10 mouse cellular contexts compared by ENCODE assay signal in the genomic region with DNA sequence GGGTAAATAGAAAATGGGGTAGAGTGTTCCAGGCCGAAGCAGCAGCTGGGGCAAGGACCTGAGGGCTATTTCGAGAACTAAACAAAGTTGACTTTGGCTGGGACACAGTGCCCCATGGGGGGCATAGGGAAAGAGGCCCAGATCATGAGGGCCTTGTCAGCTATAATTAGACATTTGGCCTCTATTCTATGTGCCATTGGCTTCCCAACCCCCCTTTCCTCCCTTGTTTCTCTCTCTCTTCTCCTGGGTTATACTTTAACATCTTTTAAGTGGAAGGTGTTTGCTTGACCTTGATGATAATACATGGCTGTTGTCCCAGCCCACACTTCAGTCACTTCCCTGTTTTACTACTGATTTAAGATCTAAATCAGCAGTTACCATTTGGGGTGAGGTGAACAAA.
DNase-seq lines count a peak whose midpoint lies in the region; ATAC-seq and TF ChIP-seq lines count a peak whose summit lies in the region.
"Had no signal": no experiment of that assay in that cellular context is flagged by ENCODE, and none has a peak within 500 bp of the region (broad histone marks: within the 10 kb centered on the region; RNA-seq: fewer than 3 reads in every experiment).

No protein-coding gene starts in this region.

- H3K36me3 ChIP-seq in liver, adult 2 months (ENCODE audit: control insufficient read depth, insufficient read depth, low read length) = no peaks in the 10 kb centered on the region
- H3K36me3 ChIP-seq in liver, embryonic 12.5 days = no peaks in the 10 kb centered on the region
- H3K36me3 ChIP-seq in heart, embryonic 16.5 days (ENCODE audit: control insufficient read depth, insufficient read depth) = no peaks in the 10 kb centered on the region
- H3K36me3 ChIP-seq in kidney, postnatal 0 days (ENCODE audit: insufficient read depth, low read length) = no peaks in the 10 kb centered on the region
- no peaks in the 10 kb centered on the region for H3K36me3 ChIP-seq in stomach, embryonic 15.5 days
- no peaks in the 10 kb centered on the region for H3K36me3 ChIP-seq in forebrain, embryonic 15.5 days
- H3K36me3 ChIP-seq in hindbrain, embryonic 10.5 days = no peaks in the 10 kb centered on the region
- H3K36me3 ChIP-seq: hindbrain, embryonic 15.5 days; limb, embryonic 13.5 days had no signal

- no peak overlapping the region for H3K4me3 ChIP-seq in liver, adult 2 months (ENCODE audit: insufficient read depth, low read depth, low read length)
- no peak overlapping the region for H3K4me3 ChIP-seq in liver, embryonic 12.5 days
- H3K4me3 ChIP-seq in heart, embryonic 16.5 days (ENCODE audit: low read length) = no peak overlapping the region
- H3K4me3 ChIP-seq in kidney, postnatal 0 days (replicated peaks; ENCODE audit: low read depth, low read length) = no peak overlapping the region
- H3K4me3 ChIP-seq in stomach, embryonic 15.5 days (replicated peaks) = no peak overlapping the region
- H3K4me3 ChIP-seq in forebrain, embryonic 15.5 days = no peak overlapping the region
- no peak overlapping the region for H3K4me3 ChIP-seq in hindbrain, embryonic 10.5 days
- H3K4me3 ChIP-seq: hindbrain, embryonic 15.5 days; limb, embryonic 13.5 days had no signal

- H3K4me2 ChIP-seq in liver, embryonic 12.5 days = no peak overlapping the region
- H3K4me2 ChIP-seq in heart, embryonic 16.5 days (ENCODE audit: low read depth, low read length) = no peak overlapping the region
- H3K4me2 ChIP-seq in kidney, postnatal 0 days (ENCODE audit: low read length) = no peak overlapping the region
- no peak overlapping the region for H3K4me2 ChIP-seq in stomach, embryonic 15.5 days
- no peak overlapping the region for H3K4me2 ChIP-seq in forebrain, embryonic 15.5 days (replicated peaks)
- H3K4me2 ChIP-seq: hindbrain, embryonic 15.5 days; limb, embryonic 13.5 days had no signal

- no peak for ATAC-seq in liver, embryonic 12.5 days
- ATAC-seq in heart, embryonic 16.5 days (replicated peaks; ENCODE audit: extremely low read depth, insufficient read depth, low FRiP score) = peak; percentile 73
- ATAC-seq in kidney, postnatal 0 days (replicated peaks; ENCODE audit: low FRiP score, low read depth) = no peak
- ATAC-seq in stomach, embryonic 15.5 days (ENCODE audit: insufficient read depth, low FRiP score, low read depth) = peak; percentile 73
- ATAC-seq in forebrain, embryonic 15.5 days (replicated peaks) = no peak

- peak; percentile 90 for DNase-seq in liver, adult 2 months (ENCODE audit: extremely low read depth, low read depth, low spot score)
- no peak for DNase-seq in kidney, postnatal 0 days (ENCODE audit: low spot score)
- DNase-seq in frontal cortex, adult 2 months (ENCODE audit: extremely low spot score in 1 of 2, low spot score in 1 of 2) = no peak
- no peak for DNase-seq in hindbrain, embryonic 10.5 days (ENCODE audit: low spot score)

- no peak for TF ChIP-seq CTCF in liver, adult 2 months (IDR thresholded peaks at IDR 0.05; ENCODE audit: low read depth, low read length)
- no peak for TF ChIP-seq CTCF in kidney, postnatal 0 days (IDR thresholded peaks at IDR 0.05; ENCODE audit: low read depth)

- H3K9ac ChIP-seq in liver, adult 2 months (ENCODE audit: low read depth, low read length) = no peak overlapping the region
- H3K9ac ChIP-seq in liver, embryonic 12.5 days = no peak overlapping the region
- H3K9ac ChIP-seq in heart, embryonic 16.5 days (ENCODE audit: low read length) = no peak overlapping the region
- no peak overlapping the region for H3K9ac ChIP-seq in kidney, postnatal 0 days (ENCODE audit: low read depth, low read length)
- no peak overlapping the region for H3K9ac ChIP-seq in stomach, embryonic 15.5 days
- H3K9ac ChIP-seq in forebrain, embryonic 15.5 days (replicated peaks) = no peak overlapping the region
- H3K9ac ChIP-seq: hindbrain, embryonic 15.5 days; limb, embryonic 13.5 days had no signal

- no peaks in the 10 kb centered on the region for H3K27me3 ChIP-seq in liver, adult 2 months (ENCODE audit: control insufficient read depth, insufficient read depth, low read length)
- no peaks in the 10 kb centered on the region for H3K27me3 ChIP-seq in liver, embryonic 12.5 days (replicated peaks)
- H3K27me3 ChIP-seq in heart, embryonic 16.5 days (ENCODE audit: control insufficient read depth, insufficient read depth, low read length) = no peaks in the 10 kb centered on the region
- no peaks in the 10 kb centered on the region for H3K27me3 ChIP-seq in kidney, postnatal 0 days (ENCODE audit: insufficient read depth, low read length)
- no peaks in the 10 kb centered on the region for H3K27me3 ChIP-seq in stomach, embryonic 15.5 days (replicated peaks)
- no peaks in the 10 kb centered on the region for H3K27me3 ChIP-seq in forebrain, embryonic 15.5 days
- no peaks in the 10 kb centered on the region for H3K27me3 ChIP-seq in hindbrain, embryonic 10.5 days (ENCODE audit: insufficient read depth, poor library complexity, severe bottlenecking)
- H3K27me3 ChIP-seq: hindbrain, embryonic 15.5 days; limb, embryonic 13.5 days had no signal

- no peaks in the 10 kb centered on the region for H3K79me2 ChIP-seq in liver, adult 2 months (ENCODE audit: control insufficient read depth, insufficient read depth, low read length)

- WGBS in liver, adult 2 months = 26% methylated on average over 2 of the region's 2 CpGs
- WGBS in liver, embryonic 12.5 days (ENCODE audit: insufficient replicate concordance) = 52% methylated on average over 2 of the region's 2 CpGs
- 31% methylated on average over 2 of the region's 2 CpGs for WGBS in heart, embryonic 16.5 days
- WGBS in kidney, postnatal 0 days = 54% methylated on average over 2 of the region's 2 CpGs
- WGBS in stomach, embryonic 15.5 days = 64% methylated on average over 2 of the region's 2 CpGs
- 97% methylated on average over 2 of the region's 2 CpGs for WGBS in forebrain, embryonic 15.5 days
- WGBS in hindbrain, embryonic 10.5 days = 92% methylated on average over 2 of the region's 2 CpGs

- no peak overlapping the region for H3K27ac ChIP-seq in liver, adult 2 months (replicated peaks; ENCODE audit: insufficient read depth, low read depth, low read length)
- H3K27ac ChIP-seq in liver, embryonic 12.5 days = no peak overlapping the region
- H3K27ac ChIP-seq in heart, embryonic 16.5 days (ENCODE audit: low read length) = no peak overlapping the region
- peak overlapping the region; percentile 27; the same call in 1 of the 2 replicates for H3K27ac ChIP-seq in kidney, postnatal 0 days
- no peak overlapping the region for H3K27ac ChIP-seq in stomach, embryonic 15.5 days
- no peak overlapping the region for H3K27ac ChIP-seq in forebrain, embryonic 15.5 days (replicated peaks)
- no peak overlapping the region for H3K27ac ChIP-seq in hindbrain, embryonic 10.5 days
- H3K27ac ChIP-seq: hindbrain, embryonic 15.5 days; limb, embryonic 13.5 days had no signal

- H3K4me1 ChIP-seq in liver, adult 2 months (ENCODE audit: control insufficient read depth, insufficient read depth, low read length) = peaks cover 4% of the 10 kb centered on the region
- peaks cover 8% of the 10 kb centered on the region for H3K4me1 ChIP-seq in liver, embryonic 12.5 days
- peaks cover 15% of the 10 kb centered on the region for H3K4me1 ChIP-seq in heart, embryonic 16.5 days (ENCODE audit: control insufficient read depth, insufficient read depth, low read length)
- H3K4me1 ChIP-seq in kidney, postnatal 0 days (replicated peaks; ENCODE audit: insufficient read depth, low read length) = peaks cover 15% of the 10 kb centered on the region
- peaks cover 9% of the 10 kb centered on the region; the same call in 1 of the 2 replicates for H3K4me1 ChIP-seq in stomach, embryonic 15.5 days
- 0 out of 2 replicates have a peak, but pooled peaks cover under 1% of the 10 kb centered on the region for H3K4me1 ChIP-seq in forebrain, embryonic 15.5 days
- 0 out of 2 replicates have a peak, but pooled peaks cover 2% of the 10 kb centered on the region for H3K4me1 ChIP-seq in hindbrain, embryonic 10.5 days (replicated peaks)

- no peak for TF ChIP-seq POLR2A in liver, adult 2 months (IDR thresholded peaks at IDR 0.05; ENCODE audit: extremely low read depth, insufficient read depth, low read length)

- H3K9me3 ChIP-seq in liver, embryonic 12.5 days (replicated peaks) = no peaks in the 10 kb centered on the region
- no peaks in the 10 kb centered on the region for H3K9me3 ChIP-seq in heart, embryonic 16.5 days (replicated peaks; ENCODE audit: control insufficient read depth, low read length)
- H3K9me3 ChIP-seq in kidney, postnatal 0 days (replicated peaks; ENCODE audit: low read length) = no peaks in the 10 kb centered on the region
- no peaks in the 10 kb centered on the region for H3K9me3 ChIP-seq in stomach, embryonic 15.5 days
- H3K9me3 ChIP-seq in forebrain, embryonic 15.5 days = no peaks in the 10 kb centered on the region
- no peaks in the 10 kb centered on the region for H3K9me3 ChIP-seq in hindbrain, embryonic 10.5 days
- H3K9me3 ChIP-seq: hindbrain, embryonic 15.5 days; limb, embryonic 13.5 days had no signal

Comparison
In these comparisons a context has a peak if more than half of its experiments do, and no peak if none do; other contexts are left out.
1. ATAC-seq: peak in heart, embryonic 16.5 days (single experiment) and stomach, embryonic 15.5 days (single experiment); none in liver, embryonic 12.5 days (single experiment), kidney, postnatal 0 days (single experiment) and forebrain, embryonic 15.5 days (single experiment).